Mouse (Mus musculus) CH12.LX (cell line): Measurements from ENCODE around the gene Ngfr. TPM values are rescaled to one million over a fixed set of nuclear protein-coding genes. Genes with fewer than 3 reads are reported as not detected.

Experiments used
- DNase-seq: peaks from one replicate; pipeline ENCODE4 v3.0.0-alpha.2; 2013; ENCODE audit errors: extremely low read depth
- H3K27ac ChIP-seq: 2 replicates; pipeline ENCODE4 v1.5.1; 2012; ENCODE audit warnings: low read depth, mild to moderate bottlenecking, control low read depth, moderate library complexity; ENCODE audit not compliant: insufficient read depth
- H3K27me3 ChIP-seq: replicated peaks from 2 replicates; pipeline ENCODE3; 2012; ENCODE audit warnings: inconsistent platforms
- H3K36me3 ChIP-seq, 2 experiments: replicated peaks in 1 of 2; 2 replicates each; pipeline versions ENCODE3 to v1.6.1; 2012; ENCODE audit warnings: inconsistent platforms in 1 of 2, low read length in 1 of 2, mild to moderate bottlenecking in 1 of 2, mixed read lengths in 1 of 2, moderate library complexity in 1 of 2; ENCODE audit not compliant: control insufficient read depth in 1 of 2, insufficient read depth in 1 of 2
- H3K4me1 ChIP-seq, 2 experiments: 2 replicates each; pipeline ENCODE4 v1.6.1; 2012; ENCODE audit warnings: inconsistent platforms in 1 of 2, moderate library complexity in 1 of 2; ENCODE audit not compliant: insufficient read depth in 2 of 2, control insufficient read depth in 1 of 2
- H3K4me2 ChIP-seq: 2 replicates; pipeline ENCODE4 v1.6.1; 2012; ENCODE audit warnings: low read depth, mild to moderate bottlenecking, control low read depth; ENCODE audit not compliant: poor library complexity, insufficient read depth, severe bottlenecking
- H3K4me3 ChIP-seq, 3 experiments: fragments of 150-350 bp in 1 of 3; sonication (generic) in 1 of 3; replicated peaks in 1 of 3; 2 replicates each; pipeline versions ENCODE3 to v1.5.1; 2011 to 2012; ENCODE audit warnings: low read depth in 2 of 3, low read length in 2 of 3, mild to moderate bottlenecking in 2 of 3, moderate library complexity in 2 of 3, control low read depth in 1 of 3, improper control_type of control experiment in 1 of 3, inconsistent platforms in 1 of 3, mixed read lengths in 1 of 3; ENCODE audit not compliant: poor library complexity in 1 of 3
- H3K79me2 ChIP-seq: replicated peaks from 2 replicates; pipeline ENCODE4 v1.6.1; 2012; ENCODE audit warnings: mild to moderate bottlenecking, moderate library complexity; ENCODE audit not compliant: control insufficient read depth, poor library complexity, insufficient read depth, severe bottlenecking; ENCODE audit errors: extremely low read depth
- H3K9ac ChIP-seq: 2 replicates; pipeline ENCODE4 v1.6.1; 2012; ENCODE audit warnings: low read depth, mild to moderate bottlenecking, control low read depth, moderate library complexity; ENCODE audit not compliant: insufficient read depth
- H3K9me3 ChIP-seq: replicated peaks from 2 replicates; pipeline ENCODE3; 2012; ENCODE audit warnings: low read length, inconsistent platforms, mixed read lengths
- CHD1 ChIP-seq: IDR thresholded peaks from 2 replicates; pipeline ENCODE4 v1.6.1; 2012; ENCODE audit warnings: low read depth, low read length, improper control_type of control experiment, inconsistent platforms
- CHD2 ChIP-seq: IDR thresholded peaks from 2 replicates; pipeline ENCODE4 v1.6.1; 2011; ENCODE audit warnings: low read length, improper control_type of control experiment
- E2F4 ChIP-seq: IDR thresholded peaks from 2 replicates; pipeline ENCODE4 v1.6.1; 2011; ENCODE audit warnings: low read depth, low read length, improper control_type of control experiment; ENCODE audit not compliant: insufficient replicate concordance
- ETS1 ChIP-seq: conservative IDR thresholded peaks from 2 replicates; pipeline ENCODE4 v1.6.1; 2012; ENCODE audit warnings: low read depth, mild to moderate bottlenecking, inconsistent platforms, low read length, improper control_type of control experiment, moderate library complexity
- HCFC1 ChIP-seq: IDR thresholded peaks from 2 replicates; pipeline ENCODE4 v1.6.1; 2012; ENCODE audit warnings: low read depth, mild to moderate bottlenecking, inconsistent platforms, low read length, improper control_type of control experiment
- IRF4 ChIP-seq: IDR thresholded peaks from 2 replicates; pipeline ENCODE4 v1.6.1; 2014; ENCODE audit warnings: low read depth, mild to moderate bottlenecking, inconsistent platforms, low read length, improper control_type of control experiment
- JUN ChIP-seq: IDR thresholded peaks from 2 replicates; pipeline ENCODE4 v1.6.1; 2011; ENCODE audit warnings: low read depth, mild to moderate bottlenecking, low read length, improper control_type of control experiment, moderate library complexity; ENCODE audit not compliant: insufficient read depth
- JUND ChIP-seq: conservative IDR thresholded peaks from 2 replicates; pipeline ENCODE4 v1.6.1; 2011; ENCODE audit warnings: low read depth, low read length, improper control_type of control experiment
- KAT2A ChIP-seq: IDR thresholded peaks from 2 replicates; pipeline ENCODE4 v1.6.1; 2012; ENCODE audit warnings: low read length, improper control_type of control experiment, inconsistent platforms; ENCODE audit not compliant: insufficient replicate concordance
- MAX ChIP-seq: IDR thresholded peaks from 2 replicates; pipeline ENCODE4 v1.6.1; 2011; ENCODE audit warnings: low read length, improper control_type of control experiment
- MAZ ChIP-seq: IDR thresholded peaks from 2 replicates; pipeline ENCODE4 v1.6.1; 2012; ENCODE audit warnings: low read depth, mild to moderate bottlenecking, inconsistent platforms, low read length, improper control_type of control experiment, moderate library complexity
- NELFE ChIP-seq: IDR thresholded peaks from 2 replicates; pipeline ENCODE4 v1.6.1; 2011; ENCODE audit warnings: low read depth, low read length, improper control_type of control experiment
- PAX5 ChIP-seq: IDR thresholded peaks from 2 replicates; pipeline ENCODE4 v1.6.1; 2012; ENCODE audit warnings: low read length, inconsistent platforms, mixed read lengths
- RAD21 ChIP-seq: IDR thresholded peaks from 2 replicates; pipeline ENCODE4 v1.6.1; 2011; ENCODE audit warnings: low read depth, mild to moderate bottlenecking, low read length, improper control_type of control experiment, moderate library complexity
- TCF12 ChIP-seq: IDR thresholded peaks from 2 replicates; pipeline ENCODE4 v1.6.1; 2014; ENCODE audit warnings: low read depth, mild to moderate bottlenecking, inconsistent platforms, low read length, improper control_type of control experiment
- USF2 ChIP-seq: conservative IDR thresholded peaks from 2 replicates; pipeline ENCODE4 v1.6.1; 2011; ENCODE audit warnings: low read depth, low read length, improper control_type of control experiment
- ZC3H11A ChIP-seq: IDR thresholded peaks from 2 replicates; pipeline ENCODE4 v1.6.1; 2012; ENCODE audit warnings: low read depth, mild to moderate bottlenecking, inconsistent platforms, low read length, improper control_type of control experiment
- dilution Hi-C: fragments of 300-500 bp; cut with MboI; formaldehyde crosslinking; loops from 2 replicates; pipeline ENCODE4 v1.14.3; 2020; ENCODE audit warnings: low sequenced_read_pairs; ENCODE audit not compliant: extremely low pct_unique_long_range_greater_than_20kb, extremely low pct_ligation_motif_present
- in situ Hi-C: fragments of 300-500 bp; cut with MboI; formaldehyde crosslinking; loops from 3 replicates; pipeline ENCODE4 v1.14.3; 2019; ENCODE audit warnings: low sequenced_read_pairs, low pct_ligation_motif_present, low pct_unique_long_range_greater_than_20kb, mixed read lengths
- polyA plus RNA-seq: library from polyadenylated mRNA; unstranded; fragments of >175 nt; gene quantifications from 2 replicates; pipeline ENCODE4 v1.2.1, GENCODE M21; 2012; ENCODE audit warnings: low read depth; ENCODE audit not compliant: insufficient read length
- total RNA-seq, 2 experiments: library from RNA; depleted of rRNA; stranded (reverse); fragments of 300-350 nt in 1 of 2; fragments of >200 nt in 1 of 2; gene quantifications; 2 replicates each; pipeline ENCODE4 v1.2.3; 2012 to 2014

Ngfr gene
- total and polyA plus RNA-seq, 3 experiments: not detected

- H3K4me1 ChIP-seq: peaks cover 5 to 17% of the 10 kb centered on the region in 2 experiments
- no peak for DNase-seq
- no peaks in the 10 kb centered on the region for H3K36me3 ChIP-seq
- no peak overlapping the region for H3K4me3 ChIP-seq
- H3K4me2 ChIP-seq: no peak overlapping the region
- H3K79me2 ChIP-seq: no peaks in the 10 kb centered on the region
- H3K9ac ChIP-seq: no peak overlapping the region
- in situ Hi-C loops: no loop called here
- H3K27ac ChIP-seq: no peak overlapping the region
- dilution Hi-C loops: no loop called here
- H3K27me3 ChIP-seq: peaks cover 97% of the 10 kb centered on the region
- TF ChIP-seq TCF12 (no peak), CHD1 (no peak), MAZ (no peak), E2F4 (no peak), ZC3H11A (no peak), USF2 (no peak), RAD21 (no peak), MAX (no peak), KAT2A (no peak), CHD2 (no peak), NELFE (no peak)
- H3K9me3 ChIP-seq: no peaks in the 10 kb centered on the region
Observed at GRCm38 (mm10) chr11:95593501-95593900, 6.0 kb upstream of the Ngfr start.

DNA sequence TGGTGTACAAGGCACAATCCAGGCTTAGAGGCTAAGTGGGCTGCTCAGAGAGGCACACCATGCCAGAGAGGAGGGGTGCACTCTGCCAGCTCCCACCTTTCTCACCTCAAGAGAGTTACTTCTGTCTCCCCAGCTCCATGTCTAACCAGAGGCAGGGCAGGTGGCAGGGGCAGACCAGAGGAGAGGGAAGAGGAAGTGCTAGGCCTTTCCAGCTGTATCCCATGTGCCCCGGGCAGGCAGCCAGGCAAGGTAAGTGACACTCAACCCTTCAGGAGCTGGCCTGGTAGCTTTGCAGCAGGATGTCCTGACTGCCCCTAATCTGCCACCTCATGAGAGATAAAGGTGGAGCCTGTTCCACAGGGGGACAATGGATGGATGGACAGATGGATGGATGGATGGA, 5.2 kb upstream of the Ngfr start:
- in situ Hi-C loops: no loop called here
- H3K27ac ChIP-seq: no peak overlapping the region
- DNase-seq: no peak
- no peaks in the 10 kb centered on the region for H3K9me3 ChIP-seq
- H3K4me1 ChIP-seq: peaks cover 5 to 17% of the 10 kb centered on the region in 2 experiments
- dilution Hi-C loops: no loop called here
- no peaks in the 10 kb centered on the region for H3K36me3 ChIP-seq
- H3K4me3 ChIP-seq: no peak overlapping the region
- peaks cover 96% of the 10 kb centered on the region for H3K27me3 ChIP-seq
- H3K9ac ChIP-seq: no peak overlapping the region
- no peak for TF ChIP-seq JUND
- no peak for TF ChIP-seq JUN
- TF ChIP-seq ZC3H11A: no peak
- no peak for TF ChIP-seq CHD2
- no peak for TF ChIP-seq IRF4
- TF ChIP-seq PAX5: no peak
- no peak for TF ChIP-seq ETS1
- no peak for TF ChIP-seq HCFC1
- TF ChIP-seq, all 38 proteins: peak for 0
- no peaks in the 10 kb centered on the region for H3K79me2 ChIP-seq
- H3K4me2 ChIP-seq: no peak overlapping the region
